Mouse (Mus musculus): ENCODE measurements around the gene Vmn2r92.
"Not testable (repeated sequence)": the region's sequence is repeated elsewhere in the genome, so short reads cannot be mapped to it uniquely, and the experiment has no call there.

The Vmn2r92 gene

GRCm38 (mm10) chr17:18151587-18151986, at the start of gene Vmn2r92:
Gene Vmn2r92 (plus strand): TSS chr17:18151887.
- not testable (repeated sequence) for DNase-seq

GRCm38 (mm10) chr17:18102265-18102664, 49.4 kb upstream of the Vmn2r92 start:
- DNase-seq, result not testable (repeated sequence)

- not testable (repeated sequence) for DNase-seq
These were observed 9.5 kb downstream of the Vmn2r92 start for GRCm38 (mm10) chr17:18161194-18161593.

GRCm38 (mm10) chr17:18189732-18190131, 38.0 kb downstream of the Vmn2r92 start:
- no peak for DNase-seq

GRCm38 (mm10) chr17:18221300-18221699, 69.6 kb downstream of the Vmn2r92 start:
- DNase-seq, result no peak

GRCm38 (mm10) chr17:18231996-18232395, 80.3 kb downstream of the Vmn2r92 start:
- DNase-seq, result no peak

GRCm38 (mm10) chr17:18236931-18237330, 85.2 kb downstream of the Vmn2r92 start:
- no peak for DNase-seq

Data from cerebellum, adult 9-10 months (tissue).